Comparison of ENCODE assay signal across 7 mouse cellular contexts in the genomic region with DNA sequence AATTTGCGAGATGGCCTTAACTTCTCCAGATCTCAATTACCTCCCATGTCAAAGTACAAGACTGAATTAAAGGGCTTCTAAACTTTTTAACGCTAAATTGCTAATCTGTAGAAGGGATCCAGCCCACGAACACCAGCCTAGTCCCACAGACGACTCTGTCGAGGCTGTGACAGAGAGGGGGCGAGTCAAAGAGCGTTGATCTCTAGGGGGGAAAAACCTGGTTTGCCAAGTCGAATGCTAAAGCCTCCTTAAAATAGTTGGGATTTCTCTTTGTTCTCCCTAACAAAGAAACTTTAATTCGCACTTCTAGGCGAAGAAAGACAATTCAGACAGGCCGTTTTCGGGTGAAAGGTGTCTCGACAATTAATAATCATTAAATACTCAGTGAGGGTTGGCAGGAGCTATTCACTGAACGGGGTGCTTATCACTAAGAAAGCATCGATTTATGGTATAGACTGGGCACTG. TPM values are rescaled to one million over a fixed set of nuclear protein-coding genes. Genes with fewer than 3 reads are reported as not detected.
A peak's percentile ranks its signal among the peaks of the same experiment; 100 is the strongest.
DNase-seq lines count a peak whose midpoint lies in the region; ATAC-seq and TF ChIP-seq lines count a peak whose summit lies in the region.

No protein-coding gene starts in this region.

- ATAC-seq in hindbrain, embryonic 12.5 days (ENCODE audit: low FRiP score): no peak

- no peak overlapping the region for H3K27ac ChIP-seq in ES-Bruce4 (ENCODE audit: insufficient read depth, low read length)
- H3K27ac ChIP-seq in hindbrain, embryonic 12.5 days: peak overlapping the region; percentile 69; the same call in 1 of the 2 replicates
- H3K27ac ChIP-seq in midbrain, embryonic 10.5 days (replicated peaks): peak overlapping the region; percentile 83

- H3K4me2 ChIP-seq in hindbrain, embryonic 12.5 days (replicated peaks): peak overlapping the region; percentile 73

- no peaks in the 10 kb centered on the region for H3K4me1 ChIP-seq in ES-Bruce4 (ENCODE audit: control insufficient read depth, insufficient read depth, low read length)
- H3K4me1 ChIP-seq in hindbrain, embryonic 12.5 days: peaks cover 9% of the 10 kb centered on the region
- peaks cover 31% of the 10 kb centered on the region for H3K4me1 ChIP-seq in midbrain, embryonic 10.5 days

- no peak for TF ChIP-seq EP300 in ES-Bruce4 (IDR thresholded peaks at IDR 0.05; ENCODE audit: insufficient read depth, low read depth, low read length)

- no peak overlapping the region for H3K4me3 ChIP-seq in ES-Bruce4 (ENCODE audit: low read depth, low read length)
- peak overlapping the region; percentile 43 for H3K4me3 ChIP-seq in hindbrain, embryonic 12.5 days
- peak overlapping the region; percentile 56 for H3K4me3 ChIP-seq in midbrain, embryonic 10.5 days

- TF ChIP-seq CTCF in ES-Bruce4 (IDR thresholded peaks at IDR 0.05; ENCODE audit: low read depth, low read length): no peak
- TF ChIP-seq CTCF in brain, embryonic 14.5 days (IDR thresholded peaks at IDR 0.05; ENCODE audit: borderline replicate concordance, extremely low read depth, insufficient read depth, insufficient read length): no peak

- peak; percentile 40 for DNase-seq in brain, embryonic 14.5 days (ENCODE audit: low read depth)
- DNase-seq in midbrain, embryonic 10.5 days (ENCODE audit: low spot score): peak; percentile 50
- DNase-seq in adrenal gland, postnatal 36 days: no peak
- DNase-seq in left cerebral cortex, adult 8-10 months (ENCODE audit: low spot score in 2 of 2): no peak
- no peak for DNase-seq in left cerebral cortex, adult 11 months (ENCODE audit: low spot score)

- H3K27me3 ChIP-seq in ES-Bruce4 (ENCODE audit: control insufficient read depth, insufficient read depth, low read length, poor library complexity, severe bottlenecking): peaks cover 6% of the 10 kb centered on the region
- H3K27me3 ChIP-seq in hindbrain, embryonic 12.5 days: no peaks in the 10 kb centered on the region; the same call in 1 of the 2 replicates
- H3K27me3 ChIP-seq in midbrain, embryonic 10.5 days (ENCODE audit: low read depth, poor library complexity, severe bottlenecking): peaks cover 88% of the 10 kb centered on the region

- TF ChIP-seq POLR2A in ES-Bruce4 (IDR thresholded peaks at IDR 0.05; ENCODE audit: insufficient read depth, low read length): no peak
- no peak for TF ChIP-seq POLR2A in brain, embryonic 14.5 days (IDR thresholded peaks at IDR 0.05; ENCODE audit: borderline replicate concordance, extremely low read depth, insufficient read depth, insufficient read length, poor library complexity, severe bottlenecking)

- H3K9ac ChIP-seq in ES-Bruce4 (ENCODE audit: low read depth, poor library complexity, severe bottlenecking): peak overlapping the region; percentile 86; the same call in 1 of the 2 replicates
- H3K9ac ChIP-seq in hindbrain, embryonic 12.5 days: peak overlapping the region; percentile 67

- H3K36me3 ChIP-seq in ES-Bruce4 (ENCODE audit: control insufficient read depth, insufficient read depth, low read length, poor library complexity, severe bottlenecking): no peaks in the 10 kb centered on the region
- no peaks in the 10 kb centered on the region for H3K36me3 ChIP-seq in hindbrain, embryonic 12.5 days
- no peaks in the 10 kb centered on the region for H3K36me3 ChIP-seq in midbrain, embryonic 10.5 days

- 3% methylated on average over 15 of the region's 15 CpGs for WGBS in hindbrain, embryonic 12.5 days
- 2% methylated on average over 15 of the region's 15 CpGs for WGBS in midbrain, embryonic 10.5 days

- H3K9me3 ChIP-seq in ES-Bruce4 (replicated peaks; ENCODE audit: control insufficient read depth, insufficient read depth, low read length, poor library complexity, severe bottlenecking): no peaks in the 10 kb centered on the region
- H3K9me3 ChIP-seq in hindbrain, embryonic 12.5 days (replicated peaks): no peaks in the 10 kb centered on the region
- no peaks in the 10 kb centered on the region for H3K9me3 ChIP-seq in midbrain, embryonic 10.5 days (replicated peaks)

RNA-seq across cellular contexts. Expression of a gene that starts 27.0 kb away (rescaled TPM):
- 67.9 and 73.4 TPM in 2 replicates for polyA plus RNA-seq in ES-Bruce4 (2011; ENCODE audit: insufficient read depth, insufficient read length, low read depth, missing spikeins)
- polyA plus RNA-seq in brain, embryonic 14.5 days (2012; rRNA removed): 51.7 and 59.4 TPM in 2 replicates
- 49.2 and 53.9 TPM in 2 replicates for polyA plus RNA-seq in hindbrain, embryonic 12.5 days (2016; fragmentation: Nextera tagmentation; extraction: Ambion mirVana)
- 36.1 and 39.1 TPM in 2 replicates for polyA plus RNA-seq in midbrain, embryonic 10.5 days (2016; fragmentation: Nextera tagmentation; extraction: Ambion mirVana)
- total RNA-seq in adrenal gland, postnatal 36 days (2021): 10 to 100 TPM; 47.2 to 50.9 TPM
- total RNA-seq in left cerebral cortex, adult 8-10 months (2022): 10 to 100 TPM; 33.3 to 42.1 (median 36.7) TPM

Comparison
In these comparisons a context has a peak if more than half of its experiments do, and no peak if none do; other contexts are left out.
1. DNase-seq: peak in brain, embryonic 14.5 days (single experiment) and midbrain, embryonic 10.5 days (single experiment); none in adrenal gland, postnatal 36 days (0 of 2), left cerebral cortex, adult 8-10 months (0 of 2) and left cerebral cortex, adult 11 months (single experiment).